Mouse (Mus musculus) brain, embryonic 14.5 days (tissue): ENCODE measurements around the gene Nsl1.

Experiments
- CTCF ChIP-seq: fragments of 200-500 bp; IDR thresholded peaks from 2 replicates; pipeline ENCODE4 v1.5.1; 2012; ENCODE audit warnings: inconsistent platforms, mild to moderate bottlenecking, moderate library complexity, borderline replicate concordance; ENCODE audit not compliant: insufficient read depth, insufficient read length; ENCODE audit errors: extremely low read depth
- POLR2A ChIP-seq: fragments of 200-500 bp; IDR thresholded peaks from 2 replicates; pipeline ENCODE4 v1.6.1; 2012; ENCODE audit warnings: mild to moderate bottlenecking, inconsistent platforms, borderline replicate concordance; ENCODE audit not compliant: poor library complexity, insufficient read depth, insufficient read length, severe bottlenecking; ENCODE audit errors: extremely low read depth

DNA sequence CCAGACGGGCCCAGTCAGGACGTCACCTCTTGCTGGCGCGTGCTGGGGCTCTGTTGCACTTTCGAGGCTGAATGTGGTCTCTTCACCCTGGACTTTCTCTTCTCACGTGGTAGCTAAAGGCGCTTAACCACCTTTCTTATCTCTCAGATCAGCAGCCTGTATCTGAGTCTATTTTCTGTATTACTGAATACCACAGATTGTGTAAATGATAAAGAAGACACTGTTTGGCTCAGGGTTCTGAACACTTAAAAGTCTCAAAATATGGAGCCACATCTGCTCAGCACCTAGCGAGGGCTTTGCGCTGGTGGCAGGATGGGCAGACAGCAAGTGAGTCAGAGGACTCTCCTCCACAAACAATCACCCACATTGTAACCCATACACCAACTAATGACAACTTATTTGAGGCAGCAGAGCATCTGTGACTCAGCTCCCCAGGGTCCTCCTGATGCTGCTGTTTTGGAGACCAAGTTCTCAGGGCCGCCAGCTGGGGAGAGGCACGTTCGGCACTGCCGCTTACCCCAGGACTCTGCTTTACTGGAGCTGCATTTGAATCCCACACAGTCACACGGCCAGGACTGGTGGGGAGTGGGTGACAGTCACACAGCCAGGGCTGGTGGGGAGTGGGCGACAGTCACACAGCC lies 40.0 kb downstream of the Nsl1 start:
- TF ChIP-seq CTCF (no peak), POLR2A (no peak)
